Mouse (Mus musculus) testis, adult 2 months (tissue): ENCODE results near the gene Atp4a.

Experiments used
- CTCF ChIP-seq: fragments of 200-500 bp; IDR thresholded peaks from 2 replicates; pipeline ENCODE4 v1.5.1; 2012; ENCODE audit warnings: low read depth, mild to moderate bottlenecking, inconsistent platforms, low read length, moderate library complexity; ENCODE audit not compliant: control insufficient read depth, insufficient read depth, insufficient replicate concordance
- POLR2A ChIP-seq: fragments of 200-500 bp; IDR thresholded peaks from 2 replicates; pipeline ENCODE4 v1.6.1; 2012; ENCODE audit warnings: low read depth, mild to moderate bottlenecking, inconsistent platforms, low read length, moderate library complexity; ENCODE audit not compliant: control insufficient read depth

- TF ChIP-seq CTCF (no peak), POLR2A (no peak)
Observed at GRCm38 (mm10) chr7:30681897-30682296, 30.1 kb upstream of the Atp4a start.
